Mouse (Mus musculus): ENCODE results near the gene Fbxo41. TPM values are rescaled to one million over a fixed set of nuclear protein-coding genes. Genes with fewer than 3 reads are reported as not detected.
"Not testable (repeated sequence)": the region's sequence is repeated elsewhere in the genome, so short reads cannot be mapped to it uniquely, and the experiment has no call there.

The Fbxo41 gene
- polyA plus RNA-seq, 1 experiment from 2014 or later: 0.97 TPM

DNA sequence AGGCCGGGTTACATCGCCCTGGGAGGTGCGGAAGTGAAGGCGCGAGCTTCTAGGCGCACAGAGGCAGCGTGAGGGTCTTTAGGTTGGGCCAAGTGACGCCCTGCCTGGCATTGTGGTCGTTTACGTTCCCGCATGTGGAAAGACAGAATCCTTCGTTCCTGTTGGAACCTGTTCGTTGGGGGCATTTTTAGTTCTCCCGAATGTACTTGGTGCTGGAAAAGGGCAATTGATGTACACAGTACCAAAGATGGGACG lies 50.5 kb downstream of the Fbxo41 start:
- H3K27me3 ChIP-seq (ENCODE audit: insufficient read depth, poor library complexity, severe bottlenecking): no peaks in the 10 kb centered on the region
- H3K27ac ChIP-seq: peak overlapping the region; percentile 97
- DNase-seq (ENCODE audit: low spot score): no peak
- WGBS: under 1% methylated on average over 15 of the region's 15 CpGs
- H3K36me3 ChIP-seq: peaks cover 29% of the 10 kb centered on the region
- H3K9me3 ChIP-seq: no peaks in the 10 kb centered on the region
- peak overlapping the region; percentile 92 for H3K4me3 ChIP-seq
- H3K4me1 ChIP-seq (replicated peaks): peaks cover 55% of the 10 kb centered on the region

- peak within 1 kb of the TSS; percentile 92 for H3K4me3 ChIP-seq
- WGBS: under 1% methylated on average over 54 of the region's 54 CpGs
- no peaks in the 10 kb centered on the region for H3K9me3 ChIP-seq
- H3K27ac ChIP-seq: peak within 1 kb of the TSS; percentile 97
- peaks cover 31% of the 10 kb centered on the region for H3K36me3 ChIP-seq
- peak; percentile 99 for DNase-seq (ENCODE audit: low spot score)
- H3K4me1 ChIP-seq (replicated peaks): peaks cover 53% of the 10 kb centered on the region
- no peaks in the 10 kb centered on the region for H3K27me3 ChIP-seq (ENCODE audit: insufficient read depth, poor library complexity, severe bottlenecking)
Observed at GRCm38 (mm10) chr6:85451664-85452410, 51.0 kb downstream of the Fbxo41 start, which contains the start of gene Pradc1. Gene Pradc1, minus strand, starts transcription at chr6:85451970.

GRCm38 (mm10) chr6:85450697-85451663 lies 51.8 kb downstream of the Fbxo41 start, which contains the start of gene Cct7:
Gene Cct7, plus strand, starts transcription at chr6:85451514.
- WGBS: 3% methylated on average over 96 of the region's 96 CpGs
- peaks cover 45% of the 10 kb centered on the region for H3K4me1 ChIP-seq (replicated peaks)
- H3K4me3 ChIP-seq: peak within 1 kb of the TSS; percentile 92
- peak; percentile 99 for DNase-seq (ENCODE audit: low spot score)
- no peaks in the 10 kb centered on the region for H3K27me3 ChIP-seq (ENCODE audit: insufficient read depth, poor library complexity, severe bottlenecking)
- H3K9me3 ChIP-seq: no peaks in the 10 kb centered on the region
- peaks cover 37% of the 10 kb centered on the region for H3K36me3 ChIP-seq
- peak within 1 kb of the TSS; percentile 97 for H3K27ac ChIP-seq

DNA sequence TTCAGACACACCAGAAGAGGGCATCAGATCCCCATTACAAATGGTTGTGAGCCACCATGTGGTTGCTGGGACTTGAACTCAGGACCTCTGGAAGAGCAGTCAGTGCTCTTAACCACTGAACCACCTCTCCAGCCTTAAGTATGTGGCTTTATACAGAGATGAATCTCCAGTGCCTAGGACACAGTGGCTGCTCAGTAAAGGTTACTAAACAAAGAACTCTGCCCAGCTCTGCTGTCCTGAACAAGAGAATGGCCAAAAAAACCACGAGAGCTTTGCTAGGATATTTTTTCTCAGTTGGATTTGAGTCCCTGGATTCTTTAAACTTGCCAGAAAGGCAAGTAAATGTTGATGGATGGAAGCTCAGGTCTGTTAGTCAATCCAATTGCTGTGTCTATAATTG lies 52.7 kb downstream of the Fbxo41 start:
- H3K27ac ChIP-seq; DNase-seq (ENCODE audit: low spot score); H3K27me3 ChIP-seq (ENCODE audit: insufficient read depth, poor library complexity, severe bottlenecking); H3K9me3 ChIP-seq: not testable (repeated sequence)
- Histone ChIP-seq H3K36me3 (peaks cover 44% of the 10 kb centered on the region), H3K4me1 (replicated peaks) (peaks cover 40% of the 10 kb centered on the region), H3K4me3 (peak overlapping the region; percentile 92)
- WGBS: 68% methylated on average over 1 of the region's 1 CpGs

- H3K4me3 ChIP-seq: no peak overlapping the region
- H3K9me3 ChIP-seq: no peaks in the 10 kb centered on the region
- H3K4me1 ChIP-seq (replicated peaks): peaks cover 13% of the 10 kb centered on the region
- no peak overlapping the region for H3K27ac ChIP-seq
- no peak for DNase-seq (ENCODE audit: low spot score)
- no peaks in the 10 kb centered on the region for H3K27me3 ChIP-seq (ENCODE audit: insufficient read depth, poor library complexity, severe bottlenecking)
- peaks cover 54% of the 10 kb centered on the region for H3K36me3 ChIP-seq
- 89% methylated on average over 6 of the region's 6 CpGs for WGBS
Observed at GRCm38 (mm10) chr6:85447351-85447750, 55.4 kb downstream of the Fbxo41 start.

DNA sequence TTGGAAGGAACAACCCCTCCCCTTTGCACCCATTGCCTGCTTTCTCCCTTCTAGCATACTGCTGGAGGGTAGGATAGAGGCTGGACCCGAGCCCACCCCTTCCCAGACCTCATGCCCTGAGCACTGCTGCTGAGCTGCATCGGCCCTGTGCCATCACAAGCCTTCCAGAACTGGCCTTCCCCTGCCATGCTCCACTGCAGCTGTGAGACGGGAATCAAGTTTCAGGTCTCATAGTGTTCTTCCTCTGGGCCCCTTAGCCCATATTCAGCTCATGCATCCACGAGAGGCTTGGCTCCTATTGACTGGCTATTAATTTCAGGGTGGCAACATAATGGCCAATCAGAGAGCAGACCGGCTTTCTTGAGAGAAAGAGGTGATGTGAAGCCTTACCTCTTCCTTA lies 57.5 kb downstream of the Fbxo41 start:
- DNase-seq (ENCODE audit: low spot score): no peak
- peaks cover 2% of the 10 kb centered on the region; the same call in 1 of the 2 replicates for H3K4me1 ChIP-seq (replicated peaks)
- no peak overlapping the region for H3K27ac ChIP-seq
- H3K36me3 ChIP-seq: peaks cover 75% of the 10 kb centered on the region
- H3K9me3 ChIP-seq: no peaks in the 10 kb centered on the region
- 80% methylated on average over 5 of the region's 5 CpGs for WGBS
- H3K4me3 ChIP-seq: no peak overlapping the region
- H3K27me3 ChIP-seq (ENCODE audit: insufficient read depth, poor library complexity, severe bottlenecking): no peaks in the 10 kb centered on the region

- 86% methylated on average over 8 of the region's 8 CpGs for WGBS
- DNase-seq (ENCODE audit: low spot score): no peak
- H3K36me3 ChIP-seq: peaks cover 84% of the 10 kb centered on the region
Observed at GRCm38 (mm10) chr6:85444266-85444965, 58.4 kb downstream of the Fbxo41 start.

DNA sequence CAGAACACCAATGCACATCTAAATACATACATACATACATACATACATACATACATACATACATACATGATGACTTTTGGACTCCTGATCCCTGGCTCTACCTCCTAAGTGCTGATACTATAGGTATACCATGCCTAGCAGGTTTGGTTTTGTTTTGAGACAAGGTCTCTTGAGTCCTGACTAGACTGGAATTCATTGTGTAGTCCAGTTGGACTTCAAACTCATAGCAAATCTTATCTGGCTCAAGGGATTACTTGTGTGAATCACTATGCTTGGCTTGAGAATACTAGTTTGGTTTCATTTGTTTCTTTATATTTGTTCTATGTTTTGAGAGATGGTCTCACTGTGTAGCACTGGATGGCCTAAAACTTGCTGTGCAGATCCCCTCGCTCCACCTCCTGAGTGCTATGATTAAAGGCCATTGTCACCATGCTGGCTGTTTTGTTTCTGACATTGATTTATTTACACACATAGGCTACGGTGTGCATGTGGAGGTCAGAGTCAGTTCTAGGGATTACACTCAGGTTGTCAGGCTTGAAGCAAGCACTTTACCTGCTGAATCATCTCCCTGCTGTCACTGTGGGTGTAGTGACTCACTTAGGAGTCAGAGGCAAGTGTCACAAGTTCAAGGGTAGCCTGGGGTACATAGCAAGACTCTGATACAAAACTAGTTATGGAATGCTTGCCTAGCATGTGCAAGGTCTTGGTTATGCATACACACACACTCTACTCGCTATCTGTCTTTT lies 59.1 kb downstream of the Fbxo41 start:
- peaks cover 91% of the 10 kb centered on the region for H3K36me3 ChIP-seq
- no peaks in the 10 kb centered on the region for H3K27me3 ChIP-seq (ENCODE audit: insufficient read depth, poor library complexity, severe bottlenecking)
- no peaks in the 10 kb centered on the region for H3K4me1 ChIP-seq (replicated peaks)
- no peak overlapping the region for H3K27ac ChIP-seq
- H3K4me3 ChIP-seq: no peak overlapping the region
- no peak for DNase-seq (ENCODE audit: low spot score)
- 91% methylated on average over 3 of the region's 3 CpGs for WGBS
- H3K9me3 ChIP-seq: no peaks in the 10 kb centered on the region

More at GRCm38 (mm10) chr6:85444266-85444965, 58.4 kb downstream of the Fbxo41 start:
- Histone ChIP-seq H3K27me3 (ENCODE audit: insufficient read depth, poor library complexity, severe bottlenecking) (no peaks in the 10 kb centered on the region), H3K27ac (no peak overlapping the region), H3K4me1 (replicated peaks) (no peaks in the 10 kb centered on the region), H3K4me3 (no peak overlapping the region), H3K9me3 (no peaks in the 10 kb centered on the region)

DNA sequence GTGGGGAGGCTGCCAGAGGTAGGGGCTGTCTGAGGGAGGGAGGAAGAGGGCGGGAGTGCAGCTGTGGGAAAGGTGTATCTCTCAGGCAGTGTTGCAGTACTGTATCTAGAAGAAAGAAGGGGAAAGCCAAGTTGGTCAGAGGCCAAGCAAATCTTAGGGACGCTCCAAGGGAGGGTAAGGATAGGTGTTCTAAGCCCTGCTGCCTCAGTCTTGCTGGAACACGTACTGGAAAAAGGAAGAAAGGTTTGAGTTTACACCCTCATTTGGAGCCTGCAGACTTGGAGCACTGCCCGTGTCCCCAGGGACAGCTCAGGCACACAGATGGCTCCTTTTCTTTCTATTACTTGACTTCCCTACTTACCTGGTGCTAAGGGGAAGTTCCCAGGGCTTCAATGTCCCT lies 61.7 kb downstream of the Fbxo41 start:
- Histone ChIP-seq H3K4me1 (replicated peaks) (no peaks in the 10 kb centered on the region), H3K36me3 (peaks cover 84% of the 10 kb centered on the region), H3K4me3 (no peak overlapping the region), H3K27me3 (ENCODE audit: insufficient read depth, poor library complexity, severe bottlenecking) (no peaks in the 10 kb centered on the region), H3K27ac (no peak overlapping the region), H3K9me3 (no peaks in the 10 kb centered on the region)
- WGBS: 88% methylated on average over 4 of the region's 4 CpGs
- no peak for DNase-seq (ENCODE audit: low spot score)

DNA sequence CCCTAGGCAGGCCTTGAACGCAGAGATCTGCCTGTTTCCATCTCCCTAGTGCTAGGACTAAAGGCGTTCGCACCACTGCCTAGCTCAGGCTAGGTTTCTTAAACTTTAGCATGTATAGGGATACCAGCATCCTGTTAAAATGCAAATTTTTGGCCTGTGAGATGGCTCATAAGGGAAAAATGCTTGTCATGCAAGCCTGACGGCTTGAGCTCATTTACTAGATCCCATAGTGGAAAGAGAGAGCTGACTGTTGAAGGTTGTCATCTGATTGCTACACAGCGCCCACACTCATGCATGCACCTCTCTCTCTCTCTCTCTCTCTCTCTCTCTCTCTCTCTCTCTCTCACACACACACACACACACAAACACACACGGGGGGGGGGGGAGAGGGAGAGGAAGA lies 66.2 kb downstream of the Fbxo41 start:
- Histone ChIP-seq H3K27me3 (ENCODE audit: insufficient read depth, poor library complexity, severe bottlenecking) (no peaks in the 10 kb centered on the region), H3K4me1 (replicated peaks) (peaks cover 19% of the 10 kb centered on the region), H3K36me3 (peaks cover 39% of the 10 kb centered on the region), H3K27ac (no peak overlapping the region), H3K9me3 (no peaks in the 10 kb centered on the region), H3K4me3 (no peak overlapping the region)
- DNase-seq (ENCODE audit: low spot score): no peak
- WGBS: 93% methylated on average over 5 of the region's 6 CpGs

DNA sequence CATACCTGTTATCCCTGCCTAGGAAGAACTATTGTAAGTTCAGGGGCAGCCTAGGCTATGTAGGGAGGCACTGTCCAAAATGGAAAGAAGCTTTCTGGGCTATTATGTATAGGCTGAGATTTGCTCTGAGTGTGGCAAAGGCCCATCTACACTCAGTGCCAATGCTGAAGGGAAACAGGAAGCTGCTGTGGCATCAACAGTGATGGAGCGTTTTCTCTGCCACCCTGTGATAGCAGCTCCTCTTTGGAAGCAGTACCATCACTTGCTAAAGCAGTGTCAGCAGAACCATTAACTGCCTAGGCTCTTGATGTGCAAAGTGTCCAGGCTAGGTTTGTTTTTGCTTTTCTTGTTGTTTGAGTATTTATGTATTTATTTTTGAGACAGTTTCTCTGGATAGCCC lies 66.6 kb downstream of the Fbxo41 start:
- Histone ChIP-seq H3K9me3 (no peaks in the 10 kb centered on the region), H3K4me3 (no peak overlapping the region), H3K36me3 (peaks cover 35% of the 10 kb centered on the region), H3K27ac (no peak overlapping the region), H3K4me1 (replicated peaks) (peaks cover 22% of the 10 kb centered on the region), H3K27me3 (ENCODE audit: insufficient read depth, poor library complexity, severe bottlenecking) (no peaks in the 10 kb centered on the region)
- no peak for DNase-seq (ENCODE audit: low spot score)
- WGBS: 88% methylated on average over 1 of the region's 1 CpGs

DNA sequence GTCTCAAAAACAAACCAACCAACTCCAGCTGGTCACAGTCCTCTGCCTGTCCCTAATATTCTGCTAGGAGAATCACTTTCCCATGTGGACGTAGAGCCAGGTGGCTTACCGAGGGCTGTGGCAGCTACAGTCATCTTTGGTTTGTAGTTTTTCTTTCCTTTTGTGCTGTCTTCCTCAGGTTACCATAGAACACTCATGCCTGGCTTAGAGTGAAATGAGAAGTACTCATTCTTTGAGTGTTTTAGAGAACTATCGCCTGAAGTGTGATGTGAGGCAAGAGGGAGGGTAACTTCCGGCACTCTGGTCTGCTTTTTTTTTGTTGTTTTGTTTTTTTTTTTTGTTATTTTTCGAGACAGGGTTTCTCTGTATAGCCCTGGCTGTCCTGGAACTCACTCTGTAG lies 68.9 kb downstream of the Fbxo41 start:
- H3K36me3 ChIP-seq: peaks cover 12% of the 10 kb centered on the region
- 83% methylated on average over 5 of the region's 5 CpGs for WGBS
- H3K27me3 ChIP-seq (ENCODE audit: insufficient read depth, poor library complexity, severe bottlenecking): no peaks in the 10 kb centered on the region
- H3K9me3 ChIP-seq: no peaks in the 10 kb centered on the region
- H3K4me1 ChIP-seq (replicated peaks): peaks cover 22% of the 10 kb centered on the region
- no peak for DNase-seq (ENCODE audit: low spot score)
- H3K27ac ChIP-seq: no peak overlapping the region
- H3K4me3 ChIP-seq: no peak overlapping the region

Data from hindbrain, embryonic 10.5 days (tissue).